Mouse (Mus musculus) spleen, adult 2 months (tissue): Measurements from ENCODE around the gene Nsl1.

ENCODE experiments used
- CTCF ChIP-seq: fragments of 200-500 bp; IDR thresholded peaks from 2 replicates; pipeline ENCODE4 v1.5.1; 2011; ENCODE audit warnings: mild to moderate bottlenecking, inconsistent platforms; ENCODE audit not compliant: insufficient read depth, insufficient read length, insufficient replicate concordance; ENCODE audit errors: extremely low read depth
- POLR2A ChIP-seq: fragments of 200-500 bp; IDR thresholded peaks from 2 replicates; pipeline ENCODE4 v1.6.1; 2011; ENCODE audit warnings: low read depth, low read length, inconsistent platforms

DNA sequence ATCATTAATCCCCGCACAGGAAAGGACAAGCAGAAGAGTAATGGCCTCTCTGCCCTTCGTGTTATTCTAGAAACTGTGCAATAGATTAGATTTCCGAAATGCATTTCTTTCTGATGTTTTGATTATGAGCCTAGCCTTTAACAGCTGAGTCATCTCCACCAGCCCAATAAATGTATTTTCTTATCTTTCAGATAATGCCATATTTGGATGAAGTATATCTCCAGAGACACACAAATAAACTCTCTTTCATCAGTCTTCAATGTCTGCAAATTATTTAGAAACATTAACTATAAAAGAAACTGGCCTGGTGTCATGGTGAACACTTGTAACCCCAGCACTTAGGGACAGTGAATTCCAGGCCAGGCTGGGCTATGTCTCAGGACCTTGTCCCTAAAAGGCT lies 20.1 kb upstream of the Nsl1 start:
- TF ChIP-seq CTCF (no peak), POLR2A (no peak)
